Mouse (Mus musculus): ENCODE results near the gene Zbtb2.
A peak's percentile ranks its signal among the peaks of the same experiment; 100 is the strongest.

The Zbtb2 gene

DNA sequence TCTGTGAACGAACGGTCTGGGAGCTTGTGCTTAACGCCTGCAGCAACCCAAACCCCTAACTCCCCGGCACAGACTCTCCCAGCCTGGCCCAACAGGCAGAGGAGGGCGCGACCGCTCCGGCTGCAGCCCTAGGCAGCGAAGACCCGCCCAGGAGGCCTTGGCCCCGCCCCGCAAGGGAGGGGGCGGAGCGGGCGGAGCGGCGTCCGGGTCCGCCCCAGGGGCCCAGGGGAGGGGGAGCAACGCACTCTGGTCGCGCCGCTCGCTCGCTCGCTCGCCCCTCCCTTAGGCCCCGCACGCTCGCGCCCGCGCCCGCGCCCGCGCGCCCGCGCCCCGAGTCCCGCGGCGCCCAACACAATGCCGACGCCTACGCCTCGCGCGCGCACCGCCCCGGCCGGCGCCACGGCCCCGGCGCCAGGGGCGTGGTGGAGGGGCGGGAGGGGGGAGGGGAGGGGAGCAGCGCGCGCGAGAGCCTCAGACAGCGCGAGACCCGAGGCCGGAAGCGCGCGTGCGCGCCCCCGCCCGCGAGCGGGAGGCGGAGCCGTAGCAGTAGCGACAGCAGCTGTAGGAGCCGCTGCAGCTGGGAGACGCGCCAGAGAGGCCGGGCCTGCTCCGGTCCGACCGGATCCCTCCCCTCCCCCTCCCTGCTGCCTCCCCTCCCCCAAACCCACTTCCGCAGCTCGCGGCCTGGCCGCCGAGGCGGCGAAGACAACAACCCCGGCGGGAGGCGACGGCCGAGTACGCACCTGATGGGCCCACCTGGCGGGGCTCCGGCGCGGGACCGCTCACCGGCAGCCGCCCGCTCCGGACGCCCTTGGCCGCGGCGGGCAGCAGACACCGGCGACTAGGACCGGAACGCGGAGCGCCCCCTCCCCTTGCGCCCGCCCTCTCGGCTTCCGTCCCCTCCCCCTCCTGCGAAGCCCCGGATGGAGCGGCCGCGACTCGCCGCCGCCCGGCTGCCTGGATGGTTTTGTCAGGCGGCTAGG lies 1.0 kb downstream of the Zbtb2 start:
- DNase-seq (ENCODE audit: low read depth, low spot score) = peak; percentile 98

- DNase-seq (ENCODE audit: low read depth, low spot score) = no peak
Observed at GRCm38 (mm10) chr10:4384244-4384643, 3.7 kb downstream of the Zbtb2 start.

- DNase-seq (ENCODE audit: low read depth, low spot score) = no peak
Observed at GRCm38 (mm10) chr10:4380748-4381147, 7.2 kb downstream of the Zbtb2 start.

- no peak for DNase-seq (ENCODE audit: low read depth, low spot score)
Observed at GRCm38 (mm10) chr10:4376931-4377330, 11.0 kb downstream of the Zbtb2 start.

DNA sequence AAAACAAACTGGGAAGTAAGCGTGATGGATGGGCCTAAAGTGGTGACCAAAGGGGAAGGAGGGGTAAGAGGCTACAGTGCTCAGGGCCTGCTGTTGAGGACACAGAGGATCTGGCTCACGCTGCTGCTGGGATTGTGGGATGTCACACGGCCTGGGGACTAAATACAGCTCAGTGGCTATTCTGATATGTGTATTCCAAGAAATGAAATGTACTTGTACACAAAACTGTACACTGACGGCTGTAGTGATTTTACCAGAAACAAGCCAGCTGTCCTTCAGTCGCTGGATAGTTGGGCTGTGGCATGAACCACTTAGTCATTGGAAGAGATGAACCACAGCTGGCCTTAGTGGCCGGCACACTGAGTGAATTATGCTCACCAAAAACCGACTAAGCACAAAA lies 11.4 kb downstream of the Zbtb2 start:
- DNase-seq (ENCODE audit: low read depth, low spot score) = no peak

GRCm38 (mm10) chr10:4375267-4375666 lies 12.6 kb downstream of the Zbtb2 start:
- DNase-seq (ENCODE audit: low read depth, low spot score) = no peak

DNA sequence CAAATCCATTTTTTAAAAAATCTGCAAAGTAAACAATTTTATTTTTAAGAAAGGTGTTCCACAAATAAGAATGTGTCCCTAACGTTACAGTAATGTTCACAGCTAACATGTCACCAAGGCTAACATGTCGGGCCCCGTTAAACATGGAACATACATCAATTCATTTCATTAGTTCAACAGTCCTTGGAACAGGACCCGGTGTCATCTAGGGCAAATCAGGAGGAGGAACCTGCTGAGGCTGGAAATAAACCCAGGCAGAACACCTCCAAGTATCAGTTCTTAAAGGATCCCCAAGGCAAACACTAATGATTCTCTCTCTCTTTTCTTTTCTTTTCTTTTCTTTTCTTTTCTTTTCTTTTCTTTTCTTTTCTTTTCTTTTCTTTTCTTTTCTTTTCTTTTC lies 13.2 kb downstream of the Zbtb2 start:
- no peak for DNase-seq (ENCODE audit: low read depth, low spot score)

GRCm38 (mm10) chr10:4374239-4374638 lies 13.7 kb downstream of the Zbtb2 start:
- DNase-seq (ENCODE audit: low read depth, low spot score) = no peak

- no peak for DNase-seq (ENCODE audit: low read depth, low spot score)
Observed at GRCm38 (mm10) chr10:4373558-4373957, 14.3 kb downstream of the Zbtb2 start.

DNA sequence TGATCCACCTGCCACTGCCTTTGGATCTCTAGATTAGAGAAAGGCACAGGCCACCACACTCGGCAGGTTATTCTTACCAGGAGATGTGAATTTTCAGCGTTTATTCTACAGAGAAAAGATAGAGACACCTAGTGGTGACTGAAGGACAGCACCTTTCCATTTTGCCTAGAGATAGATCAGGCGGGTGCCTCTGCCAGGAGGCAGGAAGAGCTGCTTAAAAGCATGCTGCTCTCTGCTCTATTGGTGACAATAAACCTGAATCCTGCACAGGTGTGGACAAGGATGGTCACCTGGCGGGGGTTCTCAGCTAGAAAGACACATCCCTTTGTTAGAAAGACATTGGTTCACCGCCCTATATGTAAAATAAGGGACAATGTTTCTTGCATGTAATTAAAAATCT lies 15.9 kb downstream of the Zbtb2 start:
- peak; percentile 85 for DNase-seq (ENCODE audit: low read depth, low spot score)

GRCm38 (mm10) chr10:4370105-4370504 lies 17.8 kb downstream of the Zbtb2 start:
- DNase-seq (ENCODE audit: low read depth, low spot score) = no peak

DNA sequence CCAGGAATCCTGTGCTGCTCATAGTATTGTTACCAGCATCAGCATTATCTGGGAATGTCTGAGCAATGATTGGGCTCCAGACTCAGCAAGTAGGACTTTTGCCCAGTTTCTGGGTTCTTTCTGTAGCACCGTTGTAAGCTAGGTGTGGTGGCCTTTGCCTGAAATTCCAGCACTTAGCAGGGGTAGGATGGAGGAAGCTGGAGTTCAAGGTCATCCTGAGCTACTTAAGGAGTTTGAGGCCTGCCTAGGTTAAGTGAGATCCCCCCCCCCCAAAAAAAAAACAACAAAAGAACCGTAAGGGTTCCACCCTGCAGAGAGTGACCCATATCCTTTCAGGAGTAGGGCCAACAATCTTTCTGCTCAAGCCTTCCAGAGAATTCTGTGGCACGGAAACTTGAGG lies 23.3 kb downstream of the Zbtb2 start:
- no peak for DNase-seq (ENCODE audit: low read depth, low spot score)

DNA sequence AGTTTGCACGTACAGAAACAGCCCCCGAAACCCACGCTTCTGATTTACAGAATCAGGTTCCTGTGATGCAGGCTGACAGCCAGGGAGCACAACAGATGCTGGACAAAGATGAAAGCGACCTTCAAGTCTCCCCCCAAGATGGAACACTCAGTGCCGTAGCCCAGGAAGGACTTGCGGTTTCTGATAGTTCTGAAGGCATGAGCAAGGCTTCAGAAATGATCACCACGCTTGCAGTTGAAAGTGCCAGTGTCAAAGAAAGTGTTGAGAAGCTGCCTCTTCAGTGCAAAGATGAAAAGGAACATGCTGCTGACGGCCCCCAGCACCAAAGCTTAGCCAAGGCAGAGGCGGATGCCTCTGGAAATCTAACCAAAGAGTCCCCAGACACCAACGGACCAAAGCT lies 30.5 kb downstream of the Zbtb2 start:
- peak; percentile 20 for DNase-seq (ENCODE audit: low read depth, low spot score)

GRCm38 (mm10) chr10:4356640-4357039 lies 31.3 kb downstream of the Zbtb2 start:
- no peak for DNase-seq (ENCODE audit: low read depth, low spot score)

- DNase-seq (ENCODE audit: low read depth, low spot score) = no peak
Observed at GRCm38 (mm10) chr10:4355882-4356451, 31.9 kb downstream of the Zbtb2 start.

DNA sequence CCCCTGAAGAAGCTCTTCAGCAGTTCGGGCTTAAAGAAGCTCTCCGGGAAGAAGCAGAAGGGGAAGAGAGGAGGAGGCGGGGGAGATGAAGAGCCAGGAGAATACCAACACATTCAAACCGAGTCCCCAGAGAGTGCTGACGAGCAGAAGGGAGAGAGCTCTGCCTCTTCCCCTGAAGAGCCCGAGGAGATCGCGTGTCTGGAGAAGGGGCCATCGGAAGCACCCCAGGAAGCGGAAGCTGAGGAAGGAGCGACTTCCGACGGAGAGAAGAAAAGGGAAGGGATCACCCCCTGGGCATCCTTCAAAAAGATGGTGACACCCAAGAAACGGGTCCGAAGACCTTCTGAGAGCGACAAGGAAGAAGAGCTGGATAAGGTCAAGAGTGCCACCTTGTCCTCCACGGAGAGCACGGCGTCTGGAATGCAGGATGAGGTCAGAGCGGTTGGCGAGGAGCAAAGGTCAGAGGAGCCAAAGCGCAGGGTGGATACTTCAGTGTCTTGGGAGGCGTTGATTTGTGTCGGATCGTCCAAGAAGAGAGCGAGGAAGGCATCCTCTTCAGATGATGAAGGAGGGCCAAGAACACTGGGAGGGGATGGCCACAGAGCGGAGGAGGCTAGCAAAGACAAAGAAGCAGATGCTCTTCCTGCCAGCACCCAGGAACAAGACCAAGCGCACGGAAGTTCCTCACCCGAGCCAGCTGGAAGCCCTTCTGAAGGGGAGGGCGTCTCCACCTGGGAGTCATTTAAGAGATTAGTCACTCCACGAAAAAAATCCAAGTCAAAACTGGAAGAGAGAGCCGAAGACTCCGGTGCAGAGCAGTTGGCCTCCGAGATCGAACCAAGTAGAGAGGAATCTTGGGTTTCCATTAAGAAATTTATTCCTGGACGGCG lies 33.3 kb downstream of the Zbtb2 start:
- peak; percentile 41 for DNase-seq (ENCODE audit: low read depth, low spot score)

- DNase-seq (ENCODE audit: low read depth, low spot score) = no peak
Observed at GRCm38 (mm10) chr10:4347591-4347990, 40.3 kb downstream of the Zbtb2 start.

GRCm38 (mm10) chr10:4347136-4347492 lies 40.8 kb downstream of the Zbtb2 start:
- no peak for DNase-seq (ENCODE audit: low read depth, low spot score)

GRCm38 (mm10) chr10:4346489-4347135 lies 41.3 kb downstream of the Zbtb2 start:
- DNase-seq (ENCODE audit: low read depth, low spot score) = peak; percentile 90

DNA sequence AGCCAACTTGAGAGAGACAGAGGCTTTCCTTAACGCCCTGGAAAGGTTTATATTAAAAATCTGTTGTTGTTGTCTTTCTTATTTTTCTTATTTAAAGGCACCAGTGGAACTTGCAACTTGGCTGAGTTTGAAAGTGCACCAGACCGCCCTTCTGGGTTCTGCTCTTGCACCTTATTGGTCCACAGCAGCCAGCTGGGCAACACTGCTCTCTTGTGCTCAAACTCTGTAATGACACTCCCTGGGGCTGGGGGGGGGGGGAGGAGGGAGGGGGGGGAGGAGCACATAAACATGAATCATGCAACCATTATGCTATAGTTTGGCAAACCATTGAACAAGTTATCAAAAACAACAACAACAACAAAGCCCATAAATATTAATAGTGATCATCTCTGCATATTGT lies 46.5 kb downstream of the Zbtb2 start:
- peak; percentile 84 for DNase-seq (ENCODE audit: low read depth, low spot score)

DNA sequence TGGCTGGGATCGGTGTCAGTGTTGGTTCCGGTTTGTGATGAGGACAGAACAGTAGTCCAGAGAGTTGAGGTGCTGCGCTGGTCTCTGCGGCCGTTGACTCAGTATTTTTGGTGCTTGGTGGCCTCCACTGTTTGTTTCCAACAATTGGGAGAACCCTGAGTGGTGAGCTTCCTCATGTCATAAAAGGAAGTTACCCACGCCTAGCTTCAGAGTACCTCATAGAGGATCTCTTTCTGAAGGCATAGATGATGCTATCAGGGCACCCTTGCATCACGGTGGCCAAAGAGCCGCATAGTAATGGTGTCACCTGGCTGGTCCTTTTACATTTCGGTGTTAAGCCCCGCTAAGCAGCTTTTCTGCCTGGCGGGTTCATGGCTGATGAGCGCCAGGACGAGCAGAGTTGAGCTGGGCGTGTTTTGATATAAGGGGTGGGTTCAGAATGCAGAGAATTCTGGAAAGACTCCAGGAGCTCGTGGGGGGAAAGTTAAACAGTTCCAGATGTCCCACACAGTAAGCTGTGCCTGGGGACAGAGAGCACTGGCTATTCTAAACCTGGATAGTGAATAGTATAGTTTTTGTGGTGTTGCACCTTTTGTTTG lies 48.9 kb downstream of the Zbtb2 start:
- no peak for DNase-seq (ENCODE audit: low read depth, low spot score)

Measured in brain, adult 2 months (tissue).